ENCODE assay signal across 8 mouse cellular contexts in the genomic region with DNA sequence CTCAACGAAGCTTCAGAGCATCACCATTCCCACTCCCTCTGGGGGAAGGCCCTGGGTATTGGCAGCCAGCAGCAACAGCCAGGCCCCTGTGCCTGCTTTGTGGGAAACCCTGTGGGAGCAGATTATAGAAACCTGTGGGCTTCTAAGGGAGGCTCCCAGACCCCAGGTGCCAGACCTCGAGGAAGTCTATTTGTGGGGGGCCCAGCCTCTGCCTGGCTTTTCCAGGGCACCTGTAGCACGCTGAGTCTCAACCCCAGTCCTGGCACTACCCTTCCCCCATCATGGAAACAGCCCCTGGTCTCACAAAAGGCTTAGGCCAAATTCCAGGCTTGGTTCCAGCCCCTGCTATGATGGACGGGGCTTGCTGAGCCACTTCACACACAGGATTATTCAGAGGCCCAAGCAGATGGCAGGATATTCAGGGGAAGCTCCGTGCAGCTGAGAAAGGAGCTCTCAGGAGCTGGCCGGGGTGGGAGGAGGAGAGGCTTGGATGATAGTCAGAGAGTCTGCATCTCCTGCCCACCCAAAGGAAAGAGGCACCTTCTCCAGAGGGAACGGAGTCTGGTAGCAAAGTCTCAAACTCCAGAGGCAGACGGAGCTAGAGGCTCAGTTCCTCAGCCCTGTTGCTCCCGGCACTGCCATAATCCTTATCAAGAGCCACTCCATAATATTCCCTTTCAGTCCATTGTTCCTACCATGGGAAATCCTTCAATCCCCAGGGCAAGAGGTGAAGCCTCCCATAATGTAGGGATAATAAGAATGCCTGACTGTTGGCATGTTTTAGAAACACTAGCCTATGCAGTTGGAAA. TPM values are rescaled to one million over a fixed set of nuclear protein-coding genes. Genes with fewer than 3 reads are reported as not detected.
DNase-seq lines count a peak whose midpoint lies in the region; ATAC-seq and TF ChIP-seq lines count a peak whose summit lies in the region.

No protein-coding gene starts in this region.

- H3K4me1 ChIP-seq in heart, postnatal 0 days (ENCODE audit: control insufficient read depth, insufficient read depth), result no peaks in the 10 kb centered on the region

- no peak overlapping the region for H3K27ac ChIP-seq in heart, postnatal 0 days (ENCODE audit: low read depth)

- WGBS in heart, postnatal 0 days, result 29% methylated on average over 9 of the region's 9 CpGs

- no peaks in the 10 kb centered on the region for H3K36me3 ChIP-seq in heart, postnatal 0 days (replicated peaks; ENCODE audit: control insufficient read depth, insufficient read depth, low read length)

- no peak overlapping the region for H3K4me3 ChIP-seq in heart, postnatal 0 days (ENCODE audit: low read depth, low read length)

- peaks cover 11% of the 10 kb centered on the region; the same call in 1 of the 2 replicates for H3K27me3 ChIP-seq in heart, postnatal 0 days (ENCODE audit: control insufficient read depth, insufficient read depth, low read length)

- H3K9me3 ChIP-seq in heart, postnatal 0 days (replicated peaks; ENCODE audit: control insufficient read depth, low read length), result no peaks in the 10 kb centered on the region

- intact Hi-C loops in left cerebral cortex, postnatal 14 days (cut with DNase I), result loop anchor here (5.0 kb wide), 1 partner anchor 113 kb away; no protein-coding TSS in a partner anchor

- no peak overlapping the region for H3K9ac ChIP-seq in heart, postnatal 0 days (replicated peaks; ENCODE audit: low read depth, low read length)

- no peak for DNase-seq in heart, postnatal 0 days (ENCODE audit: low spot score)
- DNase-seq in heart, adult 18-20 months, result no peak
- peak; percentile 74 to 80 for DNase-seq in left cerebral cortex, postnatal 14 days (ENCODE audit: low spot score in 2 of 2)
- DNase-seq in right cerebral cortex, postnatal 25 days, result peak; percentile 78
- DNase-seq in urinary bladder, adult 2 months (ENCODE audit: low spot score), result no peak
- no peak for DNase-seq in spleen, postnatal 36 days (ENCODE audit: low spot score in 2 of 2)
- DNase-seq in adrenal gland, adult 8-10 months, result no peak

- H3K4me2 ChIP-seq in heart, postnatal 0 days (ENCODE audit: low read depth, low read length), result no peak overlapping the region

- peak; percentile 56; the same call in 1 of the 2 replicates for ATAC-seq in heart, postnatal 0 days (ENCODE audit: insufficient read depth, low read depth)
- peak; percentile 91 for ATAC-seq in frontal cortex, adult (ENCODE audit: low TSS enrichment)

- TF ChIP-seq EP300 in heart, postnatal 0 days (IDR thresholded peaks at IDR 0.05; ENCODE audit: low read depth), result no peak

- TF ChIP-seq CTCF in heart, postnatal 0 days (IDR thresholded peaks at IDR 0.05; ENCODE audit: low read depth), result no peak

RNA-seq across cellular contexts. Expression of a gene that starts 32.7 kb away (rescaled TPM):
- total RNA-seq in heart, postnatal 0 days (2014; rRNA removed; ENCODE audit: low replicate concordance), result 0.23 and 0.46 TPM in 2 replicates
- polyA plus RNA-seq in heart, postnatal 0 days (2015; fragmentation: Nextera tagmentation; extraction: Ambion mirVana), result 0.08 and 0.18 TPM in 2 replicates
- 1 to 10 TPM; 1.2 to 1.3 TPM for total RNA-seq in heart, adult 18-20 months (2021)
- total RNA-seq in left cerebral cortex, postnatal 14 days (2021), result 10 to 100 TPM; 45.8 to 57.1 TPM
- polyA plus RNA-seq in urinary bladder, adult 2 months (2012; rRNA removed), result 90.1 and 101 TPM in 2 replicates
- 1 to 10 TPM; 1.4 to 3.1 (median 2.2) TPM for total RNA-seq in adrenal gland, adult 8-10 months (2022)

Comparison
In these comparisons a context has a peak if more than half of its experiments do, and no peak if none do; other contexts are left out.
1. DNase-seq: peak in left cerebral cortex, postnatal 14 days (2 of 2) and right cerebral cortex, postnatal 25 days (single experiment); none in heart, postnatal 0 days (single experiment), heart, adult 18-20 months (0 of 2), urinary bladder, adult 2 months (single experiment), spleen, postnatal 36 days (0 of 2) and adrenal gland, adult 8-10 months (single experiment).
2. RNA of a gene that starts 32.7 kb away (total RNA-seq): 45.8 to 57.1 TPM in left cerebral cortex, postnatal 14 days; 1.4 to 3.1 TPM in adrenal gland, adult 8-10 months, 1.2 to 1.3 TPM in heart, adult 18-20 months and 0.23 to 0.46 TPM in heart, postnatal 0 days; every median in the first group is over 10 times any median in the second.